8 mouse cellular contexts compared by ENCODE assay signal in genomic region chr6:83348873-83349272, GRCm38 (mm10). TPM values are rescaled to one million over a fixed set of nuclear protein-coding genes. Genes with fewer than 3 reads are reported as not detected.
DNase-seq lines count a peak whose midpoint lies in the region; ATAC-seq lines count a peak whose summit lies in the region.

TSS of gene Bola3 (plus strand) at chr6:83349147.

- peaks cover 20% of the 10 kb centered on the region for H3K36me3 ChIP-seq in intestine, embryonic 14.5 days (ENCODE audit: control insufficient read depth, insufficient read depth, low read length)

- no peaks in the 10 kb centered on the region for H3K9me3 ChIP-seq in intestine, embryonic 14.5 days (ENCODE audit: control insufficient read depth, low read length)

- no peak within 1 kb of the TSS for H3K27ac ChIP-seq in intestine, embryonic 14.5 days (ENCODE audit: low read depth)

- no peaks in the 10 kb centered on the region for H3K27me3 ChIP-seq in intestine, embryonic 14.5 days (replicated peaks; ENCODE audit: control insufficient read depth, insufficient read depth, low read length)

- no peak for DNase-seq in layer of hippocampus, adult 8-10 months (ENCODE audit: low spot score in 2 of 2)
- no peak for DNase-seq in layer of hippocampus, adult 11-12 months (ENCODE audit: low spot score)
- no peak for DNase-seq in adrenal gland, postnatal 36 days
- DNase-seq in gastrocnemius, postnatal 10 days, result no peak
- no peak for DNase-seq in intestine, embryonic 14.5 days (ENCODE audit: low spot score)
- no peak for DNase-seq in spleen, adult 18-20 months
- DNase-seq in right cerebral cortex, adult 18-20 months, result no peak

- peaks cover 12% of the 10 kb centered on the region for H3K4me1 ChIP-seq in intestine, embryonic 14.5 days (replicated peaks; ENCODE audit: control insufficient read depth, insufficient read depth, low read length)

- peak within 1 kb of the TSS; percentile 81 for H3K4me3 ChIP-seq in intestine, embryonic 14.5 days (ENCODE audit: low read depth, low read length)

- WGBS in intestine, embryonic 14.5 days, result 33% methylated on average over 6 of the region's 6 CpGs

- peak within 1 kb of the TSS; percentile 89 for H3K9ac ChIP-seq in intestine, embryonic 14.5 days (ENCODE audit: low read length)

- peak within 1 kb of the TSS; percentile 87 for H3K4me2 ChIP-seq in intestine, embryonic 14.5 days (ENCODE audit: low read length)

- ATAC-seq in intestine, embryonic 14.5 days (replicated peaks; ENCODE audit: low FRiP score, low TSS enrichment, low read depth), result peak; percentile 22; the same call in 1 of the 2 replicates
- ATAC-seq in megakaryocyte progenitor cell, adult 5-6 weeks (replicated peaks; ENCODE audit: poor library complexity), result peak; percentile 9

RNA-seq across cellular contexts. Expression of gene Bola3, which starts in this region (rescaled TPM):
- total RNA-seq in layer of hippocampus, adult 8-10 months (2022), result 10 to 100 TPM; 33.5 to 55.4 (median 42.2) TPM
- 100 to 1,000 TPM; 177 to 218 TPM for total RNA-seq in adrenal gland, postnatal 36 days (2021)
- 100 to 1,000 TPM; 175 to 186 TPM for total RNA-seq in gastrocnemius, postnatal 10 days (2021)
- 144 and 155 TPM in 2 replicates for polyA plus RNA-seq in intestine, embryonic 14.5 days (2014; fragmentation: Nextera tagmentation; extraction: Ambion mirVana)
- total RNA-seq in megakaryocyte progenitor cell, adult 5-6 weeks (2015), result 81.1 and 95.2 TPM in 2 replicates
- 62.6 and 70.8 TPM in 2 replicates for total RNA-seq in megakaryocyte progenitor cell, adult 5-6 weeks (2017)
